Mouse (Mus musculus) heart, postnatal 0 days (tissue): ENCODE measurements around the gene Gm20479.

Experiments used
- CTCF ChIP-seq: IDR thresholded peaks from 2 replicates; pipeline ENCODE4 v1.5.1; 2016; ENCODE audit warnings: antibody characterized with exemption, control low read depth, low read depth
- EP300 ChIP-seq: IDR thresholded peaks from 2 replicates; pipeline ENCODE4 v1.6.1; 2016; ENCODE audit warnings: antibody characterized with exemption, low read depth

DNA sequence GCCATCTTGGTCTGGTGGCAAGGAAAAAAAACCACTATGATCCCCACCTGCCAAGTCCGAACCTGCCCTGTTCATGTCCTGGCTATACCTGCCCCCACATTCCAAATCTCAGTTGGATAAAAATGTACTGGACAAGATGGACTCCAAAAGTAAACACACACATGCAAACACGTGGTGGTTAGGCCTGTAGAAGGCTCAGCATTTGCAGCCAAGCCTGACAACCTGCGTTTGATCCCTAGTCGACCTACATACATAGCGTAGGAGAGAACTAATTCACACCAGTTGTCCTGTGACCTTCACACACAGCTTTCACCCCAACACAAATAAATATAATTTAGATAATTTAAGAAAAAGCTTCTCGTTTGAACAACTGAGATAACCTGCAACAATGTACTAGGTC lies 3.5 kb upstream of the Gm20479 start:
- no peak for TF ChIP-seq CTCF
- no peak for TF ChIP-seq EP300
